Mouse (Mus musculus) right cerebral cortex, postnatal 25 days (tissue): ENCODE results near the gene Thada.

Experiments used
- DNase-seq: peaks from one replicate; pipeline ENCODE4 v3.0.0; 2022

The Thada gene

DNA sequence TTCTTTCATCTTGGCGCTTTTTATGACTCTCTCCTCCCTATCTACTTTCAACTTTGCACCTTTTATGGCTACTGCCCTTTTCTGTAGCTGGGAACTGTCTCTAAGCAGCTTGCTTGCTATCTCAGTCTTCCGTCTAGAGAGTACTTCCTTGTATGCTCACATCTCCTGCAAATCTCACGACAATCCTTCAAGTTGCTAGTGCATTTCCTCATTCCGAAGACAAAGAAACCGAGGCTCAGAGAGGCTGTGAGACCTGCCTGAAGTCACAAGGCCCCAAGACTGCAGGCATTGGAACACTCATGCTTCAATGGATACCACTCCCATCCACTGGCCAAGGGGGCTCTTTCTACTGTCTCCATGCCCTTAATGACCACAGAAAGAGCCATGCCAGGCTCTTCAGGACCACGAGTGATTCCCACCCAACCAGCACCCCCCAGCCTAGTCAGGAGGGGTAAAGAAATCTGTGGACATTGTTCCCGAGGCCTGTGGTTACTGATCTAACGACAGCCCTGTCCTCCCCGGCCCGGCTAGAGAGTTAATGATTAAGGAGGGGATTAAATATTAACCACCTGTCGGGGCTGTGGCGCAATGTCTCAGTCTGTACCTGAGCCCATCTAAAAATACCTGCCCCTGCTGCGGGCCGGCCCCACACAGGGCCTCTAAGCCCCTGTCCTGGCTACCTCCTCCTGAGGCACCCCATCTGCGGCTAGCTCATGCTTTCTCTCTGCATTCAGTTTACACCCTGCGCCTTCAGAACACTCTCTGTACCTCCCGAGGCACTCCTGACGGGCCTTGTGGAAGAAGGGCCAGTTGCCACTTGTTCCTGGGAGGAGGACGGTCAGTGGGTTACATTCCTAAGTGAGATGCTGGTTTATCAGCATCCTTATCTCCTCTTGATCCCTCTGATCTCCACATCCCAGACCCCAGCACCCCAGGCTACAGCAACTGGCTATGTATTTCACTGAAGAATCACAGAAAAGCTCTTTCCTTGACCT is 309.0 kb downstream of the Thada start:
- peak; percentile 1 for DNase-seq

DNA sequence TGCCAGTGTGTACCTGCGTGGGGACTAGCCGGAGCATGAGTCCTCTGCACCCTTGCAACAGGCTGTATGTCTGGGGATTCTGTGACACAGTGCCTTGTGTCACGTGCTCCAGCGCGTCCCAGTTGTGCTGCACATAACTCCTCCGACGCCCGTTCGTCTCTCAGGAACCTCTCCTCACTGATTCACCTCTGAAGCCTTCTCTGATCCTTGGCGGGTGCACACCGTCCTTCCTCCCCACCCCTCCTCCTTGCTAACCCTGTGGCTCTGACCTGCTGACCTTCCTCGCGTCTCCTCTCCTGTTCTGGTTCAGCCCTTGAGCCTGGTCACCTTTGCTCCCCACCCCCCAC is 309.8 kb downstream of the Thada start:
- DNase-seq, result peak; percentile 1

- DNase-seq, result peak; percentile 2
Observed at GRCm38 (mm10) chr17:84155516-84156226, 310.3 kb downstream of the Thada start.

DNA sequence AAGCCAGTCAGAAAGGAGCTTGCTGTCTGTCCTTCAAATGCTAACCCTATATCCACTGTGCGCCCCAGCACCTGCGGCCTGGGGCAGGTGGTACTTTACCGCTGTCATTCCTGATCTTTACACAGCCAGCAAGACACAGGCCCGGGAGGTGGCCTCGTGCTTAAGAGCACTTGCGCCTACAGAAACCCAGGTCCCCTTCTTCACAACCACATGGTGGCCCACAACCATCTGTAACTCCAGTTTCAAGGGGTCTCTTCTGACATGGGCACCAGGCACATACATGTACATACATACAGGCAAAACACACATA is 311.0 kb downstream of the Thada start:
- no peak for DNase-seq

DNA sequence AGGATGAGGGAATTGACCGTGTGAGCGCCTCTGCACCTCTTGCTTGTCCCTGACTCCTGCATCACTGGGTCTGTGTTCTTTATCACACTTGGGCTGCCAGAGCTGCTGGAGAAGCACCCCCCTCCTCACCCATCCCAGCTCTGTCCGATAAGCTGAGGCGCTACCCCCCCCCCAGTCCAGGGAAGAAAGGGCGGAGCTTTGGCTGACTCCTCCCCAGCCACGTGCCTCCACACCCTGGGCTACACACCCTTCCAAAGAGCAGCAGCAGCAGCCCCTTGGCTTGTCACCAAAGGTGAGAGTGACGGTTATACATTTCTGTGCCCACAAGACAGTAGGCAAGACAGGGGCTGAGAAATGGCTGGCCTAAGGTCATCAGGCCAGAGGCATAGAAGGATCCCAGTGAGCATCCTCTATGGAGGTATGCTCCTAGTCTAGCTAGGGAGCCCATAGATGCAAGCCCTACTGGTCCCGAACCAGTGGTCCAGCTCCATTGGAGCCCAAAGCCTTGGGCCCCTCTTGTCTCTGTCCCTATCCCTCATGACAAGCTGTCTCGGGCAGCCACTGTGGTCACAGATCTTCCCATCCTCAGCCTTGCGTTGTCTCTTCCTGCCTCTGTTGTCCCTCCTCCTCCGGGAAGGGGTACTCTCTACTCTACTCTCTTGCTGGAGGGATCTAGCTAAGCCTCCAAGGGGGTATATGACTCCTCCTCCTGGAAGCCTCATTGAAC is 311.5 kb downstream of the Thada start:
- DNase-seq, result no peak

- no peak for DNase-seq
Observed at GRCm38 (mm10) chr17:84152976-84153786, 312.8 kb downstream of the Thada start.

DNA sequence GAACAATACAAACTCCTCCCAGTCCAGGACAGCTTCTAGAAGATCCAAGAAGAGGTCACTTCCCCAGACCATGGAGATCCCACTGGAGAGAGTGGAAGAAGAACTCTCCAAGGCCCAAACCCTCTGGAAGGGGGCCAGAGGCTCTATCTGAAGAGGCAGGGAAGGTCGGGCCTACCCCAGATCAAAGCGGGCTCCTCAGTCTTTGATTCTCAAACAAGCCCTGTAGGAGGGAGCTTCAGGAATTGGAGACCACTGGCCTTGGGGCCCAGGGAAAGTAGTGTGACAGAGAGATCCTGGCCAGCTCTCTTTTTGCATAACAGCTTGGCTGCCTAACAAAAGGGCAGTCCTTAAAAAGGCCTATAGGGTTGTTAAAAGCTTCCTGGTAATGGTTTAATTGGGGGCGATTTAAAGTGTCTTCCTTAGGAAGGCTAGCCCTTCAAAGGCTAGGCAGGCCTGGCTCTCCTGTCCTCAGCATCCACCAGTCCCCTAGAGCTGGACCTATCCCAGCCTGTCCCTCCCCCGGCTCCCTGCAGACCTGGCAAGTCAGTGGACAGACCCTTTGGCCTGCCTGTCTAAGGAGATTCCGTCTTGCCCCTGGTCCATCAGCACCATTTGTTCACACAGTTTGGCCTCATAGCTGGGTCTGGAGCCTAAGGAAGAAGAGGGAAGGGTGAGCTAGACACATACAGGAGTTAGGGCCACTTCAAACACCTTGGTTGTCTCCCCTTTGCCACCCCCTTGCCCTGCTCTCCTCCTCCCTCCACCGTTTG is 313.6 kb downstream of the Thada start:
- DNase-seq, result no peak

DNA sequence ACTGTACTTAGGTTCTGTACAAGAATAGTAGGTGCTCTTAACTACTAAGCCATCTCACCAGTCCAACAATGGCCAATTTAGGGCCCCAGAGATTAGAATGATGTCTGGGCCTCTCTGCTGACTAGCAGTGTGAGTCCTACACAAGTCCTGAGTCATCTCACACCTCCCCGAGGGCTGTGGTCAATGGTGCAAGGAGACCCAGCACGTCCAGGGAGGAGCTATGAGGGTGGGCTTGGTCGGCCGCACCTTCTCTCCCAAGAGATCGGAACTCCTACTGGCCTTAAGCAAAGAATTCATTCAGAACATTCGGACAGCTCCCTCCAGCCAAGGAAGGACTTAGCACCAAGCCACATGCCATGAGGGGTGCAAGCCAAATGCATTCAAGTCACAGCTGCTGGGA is 314.7 kb downstream of the Thada start:
- no peak for DNase-seq

GRCm38 (mm10) chr17:84150291-84150690 is 315.7 kb downstream of the Thada start:
- no peak for DNase-seq

- no peak for DNase-seq
Observed at GRCm38 (mm10) chr17:84149566-84149965, 316.4 kb downstream of the Thada start.

- DNase-seq, result peak; percentile 74
Observed at GRCm38 (mm10) chr17:84148499-84149484, 317.2 kb downstream of the Thada start.

DNA sequence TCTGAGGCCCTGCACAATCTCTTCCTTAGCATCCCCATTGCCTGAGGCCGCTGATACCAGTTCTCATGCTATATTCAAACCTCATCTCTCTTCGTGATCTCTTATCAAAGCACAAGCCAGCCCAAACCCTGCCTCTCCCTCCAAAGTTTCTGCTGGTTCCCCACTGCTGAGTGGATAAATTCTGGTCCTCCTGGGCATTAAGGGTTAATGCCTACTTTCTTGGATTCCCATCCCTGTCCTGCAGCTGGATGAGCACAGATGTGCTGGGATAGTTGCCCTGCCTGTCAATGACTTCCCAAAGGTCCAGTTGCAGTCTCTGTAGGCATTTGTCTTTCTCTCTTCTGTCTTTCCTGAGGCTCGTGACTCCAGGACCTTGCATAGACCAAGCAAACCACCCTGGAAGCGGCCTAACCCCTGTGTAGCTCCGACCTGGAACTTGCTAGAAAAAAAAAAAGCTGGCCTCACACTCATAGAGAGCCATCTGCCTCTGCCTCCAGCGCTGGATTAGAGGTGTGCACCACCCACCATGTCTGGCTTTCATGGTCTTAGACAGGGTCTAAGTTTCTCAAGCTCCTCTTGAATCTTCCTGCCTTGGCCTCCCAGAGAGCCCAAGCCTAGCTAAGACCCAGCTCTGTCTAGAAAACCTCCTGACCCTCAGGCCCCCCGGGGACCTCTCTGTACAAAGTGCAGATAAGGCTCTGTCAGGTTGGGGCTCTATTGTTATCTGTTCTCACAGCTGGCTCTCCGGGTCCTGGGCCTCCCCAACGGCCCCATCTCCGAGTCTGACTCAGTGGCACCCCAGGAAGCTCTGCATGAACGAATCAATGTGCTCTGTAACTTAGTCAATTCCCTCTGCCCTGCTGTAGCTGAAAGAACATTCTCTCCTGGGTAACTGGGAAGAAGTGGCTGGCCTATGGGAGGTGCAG is 318.6 kb downstream of the Thada start:
- DNase-seq, result no peak

- DNase-seq, result no peak
Observed at GRCm38 (mm10) chr17:84146458-84147182, 319.4 kb downstream of the Thada start.

- no peak for DNase-seq
Observed at GRCm38 (mm10) chr17:84145826-84146287, 320.1 kb downstream of the Thada start.

GRCm38 (mm10) chr17:84144762-84145599 is 321.0 kb downstream of the Thada start:
- DNase-seq, result no peak

DNA sequence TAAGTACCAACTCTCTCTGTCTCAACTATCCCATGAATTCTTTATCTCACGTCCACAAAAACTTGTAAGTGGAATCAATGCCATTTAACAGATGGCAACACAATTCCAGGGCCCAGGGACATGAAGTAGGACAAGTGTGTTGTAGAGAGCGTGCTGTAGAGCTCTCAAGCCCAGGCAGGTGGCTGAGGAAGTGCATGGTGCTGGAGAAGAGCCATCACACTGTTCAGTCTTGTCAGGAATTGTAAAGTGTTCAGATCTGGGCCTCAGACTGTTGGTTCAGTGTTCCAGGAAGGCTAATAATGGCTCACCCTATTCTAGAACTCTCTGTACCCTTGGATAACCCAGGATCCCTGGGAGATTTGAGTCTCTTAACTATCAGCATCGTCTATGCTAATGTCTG is 321.9 kb downstream of the Thada start:
- DNase-seq, result no peak

GRCm38 (mm10) chr17:84143219-84143844 is 322.7 kb downstream of the Thada start:
- no peak for DNase-seq
